Mouse (Mus musculus) midbrain, embryonic 15.5 days (tissue): ENCODE measurements around the gene Cacnb4. TPM values are rescaled to one million over a fixed set of nuclear protein-coding genes. Genes with fewer than 3 reads are reported as not detected.

Experiments used
- ATAC-seq: fragments of 200-750 bp; cut with Nextera tagmentation; replicated peaks from 2 replicates; pipeline ENCODE4 v1.8.0; 2017; ENCODE audit warnings: moderate TSS enrichment
- H3K27ac ChIP-seq: fragments of 300-500 bp; sonication (generic); 2 replicates; pipeline ENCODE4 v1.5.1; 2015; ENCODE audit warnings: mild to moderate bottlenecking, inconsistent platforms
- H3K27me3 ChIP-seq: fragments of 300-500 bp; sonication (generic); replicated peaks from 2 replicates; pipeline ENCODE4 v1.6.1; 2015; ENCODE audit warnings: inconsistent platforms
- H3K36me3 ChIP-seq: fragments of 300-500 bp; sonication (generic); replicated peaks from 2 replicates; pipeline ENCODE4 v1.6.1; 2015; ENCODE audit warnings: inconsistent platforms
- H3K4me1 ChIP-seq: fragments of 300-500 bp; sonication (generic); 2 replicates; pipeline ENCODE4 v1.6.1; 2015; ENCODE audit warnings: inconsistent platforms
- H3K4me2 ChIP-seq: fragments of 300-500 bp; sonication (generic); 2 replicates; pipeline ENCODE4 v1.6.1; 2015; ENCODE audit warnings: inconsistent platforms, mild to moderate bottlenecking, moderate library complexity
- H3K4me3 ChIP-seq: fragments of 300-500 bp; sonication (generic); 2 replicates; pipeline ENCODE4 v1.5.1; 2015; ENCODE audit warnings: mild to moderate bottlenecking, inconsistent platforms
- H3K9ac ChIP-seq: fragments of 300-500 bp; sonication (generic); 2 replicates; pipeline ENCODE4 v1.6.1; 2015; ENCODE audit warnings: mild to moderate bottlenecking, inconsistent platforms
- H3K9me3 ChIP-seq: fragments of 300-500 bp; sonication (generic); 2 replicates; pipeline ENCODE4 v1.6.1; 2016; ENCODE audit warnings: inconsistent platforms
- WGBS: fragments of 180-500 bp; shearing (Covaris S2); methylation state at CpG from one replicate; pipeline ENCODE4 v1.1.7; 2015; ENCODE audit warnings: mixed read lengths; 5-methylcytosine and 5-hydroxymethylcytosine counted together
- polyA plus RNA-seq: library from polyadenylated mRNA; unstranded; fragments of >200 nt; fragmentation: Nextera tagmentation; extraction: Ambion mirVana; gene quantifications from 2 replicates; pipeline ENCODE4 v1.2.1, GENCODE M21; 2015

The Cacnb4 gene
- polyA plus RNA-seq, 1 experiment from 2014 or later = 13.7 TPM

DNA sequence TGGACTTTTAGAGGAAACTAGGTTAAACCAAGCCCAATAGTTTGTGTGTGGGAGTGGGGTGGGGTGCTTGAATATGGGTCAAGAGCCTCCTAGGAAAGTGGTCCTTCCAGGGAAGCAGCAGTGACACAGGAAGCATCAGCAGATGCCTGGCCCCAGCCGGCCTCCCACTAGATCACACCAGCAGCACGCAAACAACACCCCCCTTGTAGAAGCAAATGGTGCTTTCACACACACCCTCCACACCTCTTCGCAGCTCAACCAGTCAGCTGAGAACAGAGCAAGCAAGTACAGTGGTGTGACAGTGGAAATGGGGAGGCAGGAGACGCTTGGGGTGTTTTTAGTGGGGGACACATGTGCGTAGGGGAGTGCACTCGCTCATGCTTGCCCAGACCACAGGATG is 33.0 kb downstream of the Cacnb4 start:
- H3K27ac ChIP-seq = no peak overlapping the region
- no peaks in the 10 kb centered on the region for H3K36me3 ChIP-seq
- ATAC-seq = no peak
- H3K4me3 ChIP-seq = no peak overlapping the region
- no peaks in the 10 kb centered on the region for H3K9me3 ChIP-seq
- H3K4me2 ChIP-seq = no peak overlapping the region
- no peaks in the 10 kb centered on the region for H3K27me3 ChIP-seq
- WGBS = 86% methylated on average over 6 of the region's 6 CpGs
- H3K4me1 ChIP-seq = peaks cover 11% of the 10 kb centered on the region
- no peak overlapping the region for H3K9ac ChIP-seq

DNA sequence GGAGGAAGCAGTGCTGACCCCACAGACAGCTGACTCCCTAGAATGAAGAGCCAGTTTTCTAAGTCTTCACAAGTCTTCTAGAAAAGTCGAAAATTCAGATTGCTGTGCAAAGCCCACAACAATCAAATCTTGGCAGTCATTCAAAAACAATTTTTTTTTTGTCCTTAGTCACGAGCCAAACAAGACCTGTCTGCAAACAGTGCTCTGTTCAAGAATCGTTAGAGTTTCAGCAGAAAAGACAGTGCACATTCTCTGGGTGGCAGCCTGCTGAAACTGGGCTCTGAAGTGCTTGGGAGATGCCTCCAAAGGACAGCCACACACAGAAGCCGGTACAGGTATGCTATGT is 37.1 kb downstream of the Cacnb4 start:
- ATAC-seq = no peak
- Histone ChIP-seq H3K9ac (no peak overlapping the region), H3K36me3 (no peaks in the 10 kb centered on the region), H3K27ac (no peak overlapping the region), H3K4me3 (no peak overlapping the region), H3K9me3 (no peaks in the 10 kb centered on the region), H3K27me3 (no peaks in the 10 kb centered on the region), H3K4me2 (no peak overlapping the region), H3K4me1 (0 out of 2 replicates have a peak, but pooled peaks cover 3% of the 10 kb centered on the region)
- 67% methylated on average over 4 of the region's 4 CpGs for WGBS

DNA sequence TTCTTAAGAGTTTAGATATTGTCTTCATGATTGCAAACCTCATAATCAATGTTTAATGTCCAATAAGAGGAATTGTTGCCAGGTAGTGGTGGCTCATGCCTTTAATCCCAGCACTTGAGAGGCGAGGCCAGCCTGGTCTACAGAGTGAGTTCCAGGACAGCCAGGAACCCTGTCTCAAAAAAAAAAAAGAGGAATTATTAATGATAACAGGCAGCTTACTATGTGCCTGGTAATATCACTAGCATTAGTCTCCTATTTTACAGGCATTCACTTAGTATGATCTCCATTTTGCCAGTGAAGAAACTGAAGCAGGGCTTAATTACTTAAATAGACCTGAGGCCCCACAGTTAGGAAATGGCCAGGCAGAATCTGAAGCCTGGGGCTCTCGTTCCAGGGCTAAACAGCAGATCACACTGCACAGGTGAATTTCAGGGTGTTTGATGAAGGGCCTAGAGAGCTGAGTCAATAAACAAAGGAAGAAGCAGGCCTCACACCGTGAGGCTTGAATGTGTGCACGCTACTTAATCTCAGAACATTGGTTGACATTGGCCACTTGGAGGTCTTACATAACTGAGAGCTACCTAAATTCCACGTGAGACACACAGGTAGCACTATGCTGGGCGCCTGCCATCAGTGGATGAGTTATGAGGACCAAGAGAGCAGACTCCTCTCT is 37.6 kb downstream of the Cacnb4 start:
- no peaks in the 10 kb centered on the region for H3K9me3 ChIP-seq
- H3K27me3 ChIP-seq = no peaks in the 10 kb centered on the region
- H3K4me1 ChIP-seq = 0 out of 2 replicates have a peak, but pooled peaks cover 3% of the 10 kb centered on the region
- no peak overlapping the region for H3K4me2 ChIP-seq
- no peaks in the 10 kb centered on the region for H3K36me3 ChIP-seq
- H3K9ac ChIP-seq = no peak overlapping the region
- 77% methylated on average over 6 of the region's 6 CpGs for whole genome bisulfite sequencing
- H3K27ac ChIP-seq = no peak overlapping the region
- no peak for ATAC-seq
- no peak overlapping the region for H3K4me3 ChIP-seq

DNA sequence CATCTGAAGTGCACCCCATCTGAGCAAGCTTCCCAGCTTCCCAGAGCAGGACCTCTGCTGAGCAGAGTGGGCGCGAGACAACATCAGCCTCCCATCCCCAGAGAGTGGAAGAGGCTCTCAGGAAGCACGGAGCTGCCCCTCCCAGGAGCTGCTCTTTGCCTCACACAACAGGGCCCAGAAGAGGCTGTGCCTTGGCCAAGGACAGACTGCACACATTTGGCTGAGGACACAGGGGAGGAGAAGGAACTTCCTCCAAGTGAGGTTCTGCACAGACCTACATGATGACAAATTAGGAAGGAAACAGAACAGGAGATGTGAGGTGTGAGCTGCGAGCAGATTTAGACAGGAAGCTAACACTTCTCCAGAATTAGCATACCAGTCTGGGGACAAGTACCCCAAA is 38.4 kb downstream of the Cacnb4 start:
- 52% methylated on average over 4 of the region's 4 CpGs for WGBS
- no peak overlapping the region for H3K27ac ChIP-seq
- H3K27me3 ChIP-seq = no peaks in the 10 kb centered on the region
- H3K4me2 ChIP-seq = no peak overlapping the region
- H3K9ac ChIP-seq = no peak overlapping the region
- no peaks in the 10 kb centered on the region for H3K9me3 ChIP-seq
- no peaks in the 10 kb centered on the region for H3K36me3 ChIP-seq
- H3K4me1 ChIP-seq = 0 out of 2 replicates have a peak, but pooled peaks cover 3% of the 10 kb centered on the region
- H3K4me3 ChIP-seq = no peak overlapping the region
- ATAC-seq = no peak

DNA sequence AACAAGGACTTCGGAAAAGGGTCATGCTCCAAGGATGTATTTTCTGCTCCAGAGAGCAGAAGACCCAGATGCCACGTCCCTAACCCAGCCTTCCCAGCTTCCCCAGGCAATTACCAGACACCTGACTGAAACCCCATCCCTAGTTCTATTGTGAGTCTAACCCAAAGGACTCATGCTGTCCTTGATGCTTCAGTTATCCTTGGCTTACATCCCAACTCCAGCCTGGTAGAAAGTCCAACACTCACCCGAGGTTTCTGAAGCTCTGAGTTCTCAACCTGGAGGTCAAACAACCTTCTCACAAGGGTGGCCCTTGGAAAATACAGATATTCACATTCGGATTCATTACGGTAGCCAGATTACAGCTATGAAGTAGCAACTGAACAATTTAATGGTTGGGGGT is 40.6 kb downstream of the Cacnb4 start:
- Histone ChIP-seq H3K27me3 (no peaks in the 10 kb centered on the region), H3K4me1 (0 out of 2 replicates have a peak, but pooled peaks cover 3% of the 10 kb centered on the region), H3K4me3 (no peak overlapping the region), H3K9me3 (no peaks in the 10 kb centered on the region), H3K4me2 (no peak overlapping the region), H3K36me3 (no peaks in the 10 kb centered on the region), H3K27ac (no peak overlapping the region), H3K9ac (no peak overlapping the region)
- ATAC-seq = no peak
- 49% methylated on average over 5 of the region's 5 CpGs for WGBS

DNA sequence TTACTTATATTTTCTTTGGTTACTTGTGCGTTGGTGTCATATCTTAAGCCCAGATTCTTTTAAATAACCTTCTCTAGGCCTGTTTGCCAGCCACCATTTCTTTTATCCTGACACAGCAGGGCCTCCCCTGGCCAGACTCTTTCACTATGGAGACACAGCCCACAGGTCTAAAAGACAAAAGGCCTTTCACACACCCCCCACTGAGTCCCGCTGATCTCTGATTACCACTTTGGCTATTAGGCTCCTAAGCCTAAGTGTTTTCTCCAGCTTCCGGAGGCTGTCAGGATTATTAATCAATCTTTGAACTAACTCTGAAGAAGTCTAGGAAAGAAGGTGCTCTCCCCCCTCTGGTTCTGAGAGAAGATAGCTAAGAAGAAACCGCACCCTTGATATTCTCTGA is 41.3 kb downstream of the Cacnb4 start:
- no peak for ATAC-seq
- WGBS = 6% methylated on average over 4 of the region's 4 CpGs
- no peak overlapping the region for H3K4me2 ChIP-seq

DNA sequence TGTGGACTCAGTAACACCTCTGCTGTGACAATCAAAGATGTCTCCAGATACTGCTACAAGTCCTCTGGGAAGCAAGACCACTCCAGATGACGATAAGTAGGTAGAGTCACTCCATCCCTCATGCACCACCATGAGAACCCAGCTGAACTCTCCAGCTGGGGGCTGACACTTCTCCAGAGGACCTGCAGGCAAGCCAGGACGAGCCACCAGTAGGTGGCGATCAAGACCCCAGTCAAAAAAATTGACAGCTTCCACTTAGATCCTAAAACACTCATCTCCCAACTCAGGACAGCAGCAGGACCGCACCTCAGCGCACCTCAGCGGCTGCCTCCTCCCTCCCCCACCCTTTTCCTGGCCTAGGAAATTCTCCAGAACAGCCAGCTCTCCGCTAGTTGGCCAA is 43.8 kb downstream of the Cacnb4 start:
- H3K27ac ChIP-seq = no peak overlapping the region
- 0 out of 2 replicates have a peak, but pooled peaks have one; percentile 35 for ATAC-seq
- WGBS = 10% methylated on average over 7 of the region's 7 CpGs

More for the DNA sequence above, 41.3 kb downstream of the Cacnb4 start:
- Histone ChIP-seq H3K36me3 (no peaks in the 10 kb centered on the region), H3K4me1 (0 out of 2 replicates have a peak, but pooled peaks cover 3% of the 10 kb centered on the region), H3K4me3 (no peak overlapping the region), H3K9me3 (no peaks in the 10 kb centered on the region), H3K27me3 (no peaks in the 10 kb centered on the region), H3K27ac (no peak overlapping the region), H3K9ac (no peak overlapping the region)

DNA sequence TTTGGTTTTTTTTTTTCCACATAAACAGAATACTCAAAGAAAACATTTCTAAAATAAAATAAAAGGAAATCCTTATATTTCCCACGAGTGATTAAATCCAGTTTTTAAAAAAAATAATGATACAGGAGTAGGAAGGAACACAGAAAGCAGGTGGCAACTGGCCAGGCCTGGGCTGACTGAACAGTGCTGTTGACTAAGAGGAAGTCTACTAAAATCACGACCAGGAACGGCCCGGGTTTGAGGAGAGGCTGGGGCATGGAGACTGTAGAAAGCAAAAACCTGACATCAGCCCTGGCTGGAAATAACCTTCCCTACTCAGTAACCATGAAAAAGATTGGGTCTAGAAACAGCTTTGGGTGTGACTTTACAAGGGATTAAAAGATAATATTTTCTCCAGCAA is 48.4 kb downstream of the Cacnb4 start:
- Histone ChIP-seq H3K4me3 (no peak overlapping the region), H3K27me3 (no peaks in the 10 kb centered on the region), H3K27ac (no peak overlapping the region), H3K4me1 (peaks cover 11% of the 10 kb centered on the region; the same call in 1 of the 2 replicates), H3K9ac (no peak overlapping the region), H3K4me2 (no peak overlapping the region), H3K9me3 (no peaks in the 10 kb centered on the region), H3K36me3 (no peaks in the 10 kb centered on the region)
- WGBS = 82% methylated on average over 4 of the region's 4 CpGs
- ATAC-seq = no peak

More for the DNA sequence above, 43.8 kb downstream of the Cacnb4 start:
- Histone ChIP-seq H3K9me3 (no peaks in the 10 kb centered on the region), H3K4me3 (no peak overlapping the region), H3K27me3 (no peaks in the 10 kb centered on the region), H3K36me3 (no peaks in the 10 kb centered on the region), H3K4me1 (0 out of 2 replicates have a peak, but pooled peaks cover 3% of the 10 kb centered on the region), H3K9ac (no peak overlapping the region), H3K4me2 (no peak overlapping the region)

DNA sequence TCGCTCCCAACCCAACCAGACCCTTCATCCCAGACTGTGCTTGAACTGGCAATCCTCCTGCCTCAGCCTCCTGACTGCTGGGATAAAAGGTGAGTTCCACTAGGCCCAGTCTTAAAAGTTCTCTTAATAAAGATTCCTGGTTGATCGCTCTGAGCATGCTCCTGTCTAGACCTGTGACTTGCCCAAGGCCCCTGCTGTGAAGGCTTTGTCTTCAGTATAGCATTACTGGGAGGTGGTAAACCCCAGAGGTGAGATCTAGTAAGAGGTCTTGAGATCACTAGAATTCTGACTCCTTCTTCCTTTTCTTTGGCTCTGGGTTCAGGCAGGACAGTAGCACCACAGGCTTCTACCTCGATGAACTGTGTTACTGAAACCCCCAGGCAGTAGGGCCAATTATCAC is 50.4 kb downstream of the Cacnb4 start:
- Histone ChIP-seq H3K9me3 (no peaks in the 10 kb centered on the region), H3K4me2 (no peak overlapping the region), H3K27ac (no peak overlapping the region), H3K4me3 (no peak overlapping the region), H3K27me3 (no peaks in the 10 kb centered on the region), H3K36me3 (no peaks in the 10 kb centered on the region), H3K9ac (no peak overlapping the region), H3K4me1 (peaks cover 11% of the 10 kb centered on the region; the same call in 1 of the 2 replicates)
- 88% methylated on average over 3 of the region's 3 CpGs for WGBS
- no peak for ATAC-seq

DNA sequence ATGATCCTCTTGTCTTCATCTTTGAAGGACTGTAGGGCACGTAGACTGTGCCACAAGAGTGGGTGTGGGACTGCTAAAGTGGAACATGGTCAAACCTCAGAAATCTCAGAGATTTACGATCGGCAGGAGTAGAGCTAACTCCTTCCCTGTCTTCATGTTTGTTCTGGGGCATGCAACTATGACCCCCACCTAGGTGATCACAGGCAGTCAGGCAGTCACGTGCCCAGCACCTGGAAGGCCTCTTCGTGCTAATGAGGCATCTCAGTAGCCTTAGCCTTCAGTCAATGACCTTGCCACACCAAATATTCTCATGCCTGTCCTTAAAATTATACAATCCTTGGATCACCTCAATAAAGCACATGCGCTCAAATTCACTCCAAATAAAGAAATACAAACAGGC is 50.9 kb downstream of the Cacnb4 start:
- H3K4me1 ChIP-seq = peaks cover 11% of the 10 kb centered on the region; the same call in 1 of the 2 replicates
- H3K9me3 ChIP-seq = no peaks in the 10 kb centered on the region
- H3K27me3 ChIP-seq = no peaks in the 10 kb centered on the region
- ATAC-seq = no peak
- WGBS = 87% methylated on average over 6 of the region's 6 CpGs
- H3K27ac ChIP-seq = no peak overlapping the region
- H3K9ac ChIP-seq = no peak overlapping the region
- H3K36me3 ChIP-seq = no peaks in the 10 kb centered on the region
- no peak overlapping the region for H3K4me3 ChIP-seq
- H3K4me2 ChIP-seq = no peak overlapping the region

DNA sequence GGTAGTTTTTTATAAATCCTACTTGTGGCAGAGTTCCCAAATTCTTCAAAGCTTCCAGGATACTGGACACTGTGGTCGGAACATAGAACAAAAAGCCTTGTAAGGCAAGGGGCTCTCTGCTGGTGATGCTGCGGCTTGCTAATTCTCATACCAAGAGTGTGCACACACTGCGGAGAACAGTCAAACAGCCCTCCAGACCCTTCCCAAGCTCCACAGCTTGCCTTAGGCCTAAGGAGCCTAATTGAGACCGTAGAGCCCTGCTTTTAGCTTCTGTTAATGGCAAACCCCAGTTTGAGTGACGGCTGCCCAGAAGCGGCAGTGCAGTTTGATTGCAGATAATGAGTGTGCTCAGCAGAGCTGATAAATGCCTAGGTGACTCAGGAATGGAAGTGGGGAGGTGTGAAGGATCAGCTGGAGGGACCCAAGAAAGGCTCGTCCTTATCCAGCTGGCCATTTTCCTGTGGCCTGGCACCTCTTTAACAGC is 52.7 kb downstream of the Cacnb4 start:
- H3K27me3 ChIP-seq = no peaks in the 10 kb centered on the region
- H3K4me2 ChIP-seq = no peak overlapping the region
- ATAC-seq = peak; percentile 78
- peaks cover 11% of the 10 kb centered on the region; the same call in 1 of the 2 replicates for H3K4me1 ChIP-seq
- H3K9ac ChIP-seq = no peak overlapping the region
- H3K9me3 ChIP-seq = no peaks in the 10 kb centered on the region
- H3K27ac ChIP-seq = peak overlapping the region; percentile 46
- 32% methylated on average over 7 of the region's 7 CpGs for WGBS
- no peak overlapping the region for H3K4me3 ChIP-seq
- no peaks in the 10 kb centered on the region for H3K36me3 ChIP-seq

DNA sequence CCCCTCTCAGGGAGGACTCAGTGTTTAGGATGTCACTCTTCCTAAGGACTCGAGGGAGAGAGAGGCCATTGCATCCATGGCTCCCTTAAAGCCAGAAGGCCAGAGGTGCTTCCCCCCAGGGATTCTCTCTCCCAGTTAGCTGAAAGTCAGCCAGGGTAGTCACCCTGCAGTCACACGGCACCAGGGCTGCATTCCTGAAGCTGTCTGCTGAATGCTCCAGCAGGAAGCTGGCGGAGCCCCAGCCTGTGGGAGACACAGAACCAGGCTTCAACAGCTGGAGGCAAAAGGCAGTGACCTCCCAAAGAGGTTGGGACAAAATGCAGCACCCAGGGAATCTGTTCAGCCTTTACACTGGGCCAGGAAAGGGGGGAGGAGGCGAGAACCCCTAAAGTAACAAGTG is 53.2 kb downstream of the Cacnb4 start:
- H3K4me3 ChIP-seq = no peak overlapping the region
- H3K27ac ChIP-seq = peak overlapping the region; percentile 46
- no peak overlapping the region for H3K9ac ChIP-seq
- H3K36me3 ChIP-seq = no peaks in the 10 kb centered on the region
- H3K27me3 ChIP-seq = no peaks in the 10 kb centered on the region
- 42% methylated on average over 4 of the region's 4 CpGs for WGBS
- no peak overlapping the region for H3K4me2 ChIP-seq
- ATAC-seq = peak; percentile 55
- H3K4me1 ChIP-seq = peaks cover 11% of the 10 kb centered on the region; the same call in 1 of the 2 replicates
- no peaks in the 10 kb centered on the region for H3K9me3 ChIP-seq

DNA sequence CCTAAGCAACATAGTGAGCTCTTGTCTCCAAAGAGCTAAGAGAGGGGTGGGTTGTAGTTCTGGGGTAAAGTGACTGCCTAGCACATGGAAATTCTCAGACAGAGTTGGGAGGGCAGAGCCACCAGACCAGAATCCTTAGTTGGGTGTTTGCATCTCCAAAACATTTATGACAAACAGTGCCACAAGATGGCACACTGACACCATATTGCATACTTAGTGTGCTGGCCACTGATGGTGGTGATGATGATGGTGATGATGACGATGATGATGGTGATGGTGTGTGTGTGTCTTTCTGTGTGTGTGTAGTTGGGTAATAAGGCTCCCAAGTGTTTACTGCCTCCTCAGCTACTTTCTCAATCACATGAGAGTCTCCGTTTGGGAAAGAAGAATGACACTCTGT is 54.0 kb downstream of the Cacnb4 start:
- H3K27ac ChIP-seq = no peak overlapping the region
- H3K4me1 ChIP-seq = peaks cover 11% of the 10 kb centered on the region; the same call in 1 of the 2 replicates
- no peaks in the 10 kb centered on the region for H3K9me3 ChIP-seq
- H3K9ac ChIP-seq = no peak overlapping the region
- H3K4me3 ChIP-seq = no peak overlapping the region
- WGBS = 76% methylated on average over 2 of the region's 2 CpGs
- no peak overlapping the region for H3K4me2 ChIP-seq
- no peaks in the 10 kb centered on the region for H3K36me3 ChIP-seq
- H3K27me3 ChIP-seq = no peaks in the 10 kb centered on the region
- ATAC-seq = no peak
